Comparison of ENCODE assay signal across 27 mouse cellular contexts in genomic region chr7:142077138-142077537, GRCm38 (mm10). TPM values are rescaled to one million over a fixed set of nuclear protein-coding genes. Genes with fewer than 3 reads are reported as not detected.
DNase-seq lines count a peak whose midpoint lies in the region; ATAC-seq lines count a peak whose summit lies in the region.
"Had no signal": no experiment of that assay in that cellular context is flagged by ENCODE, and none has a peak within 500 bp of the region (broad histone marks: within the 10 kb centered on the region; RNA-seq: fewer than 3 reads in every experiment).

No protein-coding gene starts in this region.

- peak; percentile 88 for DNase-seq in heart, adult 11 months
- no peak for DNase-seq in heart, postnatal 36 days
- DNase-seq in lung, postnatal 36 days, result peak; percentile 16
- no peak for DNase-seq in lung, adult 18-20 months
- no peak for DNase-seq in right cerebral cortex, postnatal 25 days
- DNase-seq: adrenal gland, postnatal 25 days; B cell, adult 2 months; cerebellum, adult 18-20 months; kidney, adult 9 months; kidney, postnatal 25 days; left cerebral cortex, postnatal 4 days; liver; lung, postnatal 10 days; right cerebral cortex, postnatal 14 days; thymus, adult 2 months had no signal

- H3K27ac ChIP-seq in heart, embryonic 16.5 days (ENCODE audit: low read length), result peak overlapping the region; percentile 55; the same call in 1 of the 2 replicates
- H3K27ac ChIP-seq in neural tube, embryonic 15.5 days (replicated peaks), result 0 out of 2 replicates have a peak overlapping the region, but pooled peaks have one; percentile 33
- H3K27ac ChIP-seq: hindbrain, embryonic 14.5 days; intestine, embryonic 15.5 days; midbrain, embryonic 15.5 days had no signal

- peaks cover 3% of the 10 kb centered on the region; the same call in 1 of the 2 replicates for H3K36me3 ChIP-seq in heart, embryonic 16.5 days (ENCODE audit: control insufficient read depth, insufficient read depth)
- peaks cover 27% of the 10 kb centered on the region for H3K36me3 ChIP-seq in neural tube, embryonic 15.5 days
- H3K36me3 ChIP-seq: intestine, embryonic 15.5 days had no signal

- WGBS in heart, embryonic 16.5 days, result 44% methylated on average over 3 of the region's 3 CpGs
- WGBS in neural tube, embryonic 15.5 days, result 52% methylated on average over 3 of the region's 3 CpGs

- no peaks in the 10 kb centered on the region for H3K9me3 ChIP-seq in heart, embryonic 16.5 days (replicated peaks; ENCODE audit: control insufficient read depth, low read length)
- H3K9me3 ChIP-seq in neural tube, embryonic 15.5 days (replicated peaks), result no peaks in the 10 kb centered on the region
- H3K9me3 ChIP-seq: intestine, embryonic 15.5 days; midbrain, embryonic 15.5 days had no signal

- H3K4me2 ChIP-seq in heart, embryonic 16.5 days (ENCODE audit: low read depth, low read length), result no peak overlapping the region
- no peak overlapping the region for H3K4me2 ChIP-seq in neural tube, embryonic 15.5 days
- H3K4me2 ChIP-seq: hindbrain, embryonic 14.5 days; intestine, embryonic 15.5 days; midbrain, embryonic 15.5 days had no signal

- intact Hi-C loops in heart, postnatal 36 days (cut with DNase I), result no loop called here

- peaks cover 1% of the 10 kb centered on the region for H3K27me3 ChIP-seq in heart, embryonic 16.5 days (ENCODE audit: control insufficient read depth, insufficient read depth, low read length)
- peaks cover 2% of the 10 kb centered on the region; the same call in 1 of the 2 replicates for H3K27me3 ChIP-seq in neural tube, embryonic 15.5 days (replicated peaks)
- H3K27me3 ChIP-seq: midbrain, embryonic 15.5 days had no signal

- no peak for ATAC-seq in heart, embryonic 16.5 days (replicated peaks; ENCODE audit: extremely low read depth, insufficient read depth, low FRiP score)
- ATAC-seq in neural tube, embryonic 15.5 days (ENCODE audit: low FRiP score), result no peak
- ATAC-seq: intestine, embryonic 15.5 days; midbrain, embryonic 15.5 days had no signal

- no peak overlapping the region for H3K9ac ChIP-seq in heart, embryonic 16.5 days (ENCODE audit: low read length)
- H3K9ac ChIP-seq in neural tube, embryonic 15.5 days (replicated peaks), result no peak overlapping the region
- H3K9ac ChIP-seq: hindbrain, embryonic 14.5 days; intestine, embryonic 15.5 days; midbrain, embryonic 15.5 days had no signal

- H3K4me1 ChIP-seq in heart, embryonic 16.5 days (ENCODE audit: control insufficient read depth, insufficient read depth, low read length), result peaks cover 16% of the 10 kb centered on the region
- H3K4me1 ChIP-seq in neural tube, embryonic 15.5 days, result peaks cover 5% of the 10 kb centered on the region
- H3K4me1 ChIP-seq: midbrain, embryonic 15.5 days had no signal

- no peak overlapping the region for H3K4me3 ChIP-seq in heart, embryonic 16.5 days (ENCODE audit: low read length)
- H3K4me3 ChIP-seq in neural tube, embryonic 15.5 days (replicated peaks), result no peak overlapping the region
- H3K4me3 ChIP-seq: intestine, embryonic 15.5 days; midbrain, embryonic 15.5 days had no signal

RNA-seq across cellular contexts. Expression of gene Mob2, which starts 16.3 kb away (rescaled TPM):
- total RNA-seq in heart, postnatal 36 days (2021), result 10 to 100 TPM; 43.6 to 43.8 TPM
- polyA plus RNA-seq in heart, embryonic 16.5 days (2015; fragmentation: Nextera tagmentation; extraction: Ambion mirVana), result 54.3 and 56.3 TPM in 2 replicates
- 51.2 and 55.6 TPM in 2 replicates for polyA plus RNA-seq in neural tube, embryonic 15.5 days (2015; fragmentation: Nextera tagmentation; extraction: Ambion mirVana)

RNA-seq across cellular contexts. Expression of gene Dusp8, which starts 18.5 kb away (rescaled TPM):
- 10 to 100 TPM; 33.2 to 46.2 TPM for total RNA-seq in heart, postnatal 36 days (2021)
- 9.3 and 11.1 TPM in 2 replicates for polyA plus RNA-seq in heart, embryonic 16.5 days (2015; fragmentation: Nextera tagmentation; extraction: Ambion mirVana)
- 110 and 132 TPM in 2 replicates for polyA plus RNA-seq in neural tube, embryonic 15.5 days (2015; fragmentation: Nextera tagmentation; extraction: Ambion mirVana)
- total RNA-seq: megakaryocyte, adult 5-6 weeks had no signal

RNA-seq across cellular contexts. Expression of gene Gm45618, which starts 43.4 kb away (rescaled TPM):
- not detected for total RNA-seq in heart, postnatal 36 days (2021)
- polyA plus RNA-seq in heart, embryonic 16.5 days (2015; fragmentation: Nextera tagmentation; extraction: Ambion mirVana), result not detected in 2 replicates
- polyA plus RNA-seq in neural tube, embryonic 15.5 days (2015; fragmentation: Nextera tagmentation; extraction: Ambion mirVana), result 0.40 and 0.50 TPM in 2 replicates
- total RNA-seq: adrenal gland, postnatal 25 days; layer of hippocampus, adult 8-10 months; left cerebral cortex, postnatal 4 days; megakaryocyte, adult 5-6 weeks had no signal
- polyA plus RNA-seq: gonadal fat pad, adult 2 months; hindbrain, embryonic 14.5 days; intestine, embryonic 15.5 days; liver, embryonic 16.5 days; neural tube, embryonic 11.5 days; stomach, embryonic 16.5 days; thymus, adult 2 months had no signal

RNA-seq across cellular contexts. Expression of gene Gm39115, which starts 58.7 kb away (rescaled TPM):
- total RNA-seq in heart, postnatal 36 days (2021), result not detected
- not detected in 2 replicates for polyA plus RNA-seq in heart, embryonic 16.5 days (2015; fragmentation: Nextera tagmentation; extraction: Ambion mirVana)
- polyA plus RNA-seq in neural tube, embryonic 15.5 days (2015; fragmentation: Nextera tagmentation; extraction: Ambion mirVana), result not detected in 2 replicates
- total RNA-seq: adrenal gland, postnatal 25 days; layer of hippocampus, adult 8-10 months; left cerebral cortex, postnatal 4 days; megakaryocyte, adult 5-6 weeks had no signal
- polyA plus RNA-seq: forebrain, embryonic 11.5 days; gonadal fat pad, adult 2 months; hindbrain, embryonic 14.5 days; intestine, embryonic 15.5 days; liver, embryonic 16.5 days; midbrain, embryonic 15.5 days; neural tube, embryonic 11.5 days; stomach, embryonic 16.5 days; thymus, adult 2 months had no signal

Comparison
In these comparisons a context has a peak if more than half of its experiments do, and no peak if none do; other contexts are left out.
1. DNase-seq: peak in heart, adult 11 months (single experiment) and lung, postnatal 36 days (single experiment); none in heart, postnatal 36 days (0 of 2), lung, adult 18-20 months (0 of 2) and right cerebral cortex, postnatal 25 days (single experiment).